In the genomic region with DNA sequence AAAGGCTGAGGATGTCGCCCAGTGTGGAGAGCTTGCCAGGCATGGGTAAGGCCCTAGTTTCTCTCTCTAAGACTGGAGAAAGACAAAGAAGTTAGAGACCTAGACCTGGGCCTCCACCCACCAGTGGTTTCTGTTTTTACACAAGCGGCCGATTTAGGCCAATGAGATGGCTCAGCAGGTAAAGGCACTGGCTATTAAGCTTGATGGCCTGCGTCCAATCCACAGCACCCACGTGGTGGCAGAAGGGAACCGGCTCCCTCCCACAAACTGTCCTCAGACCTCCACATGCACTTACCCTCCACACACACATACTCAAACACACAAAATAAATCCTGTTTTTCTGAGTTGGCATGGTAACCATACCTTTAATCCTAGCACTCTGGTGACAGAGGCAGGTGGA, we compare ENCODE assay signal across 10 mouse cellular contexts.
DNase-seq lines count a peak whose midpoint lies in the region.
"Had no signal": no experiment of that assay in that cellular context is flagged by ENCODE, and none has a peak within 500 bp of the region (broad histone marks: within the 10 kb centered on the region; RNA-seq: fewer than 3 reads in every experiment).

No protein-coding gene starts in this region.

- DNase-seq in cerebellum, adult 18-20 months: peak; percentile 32 to 36
- no peak for DNase-seq in cerebellum, adult 8-10 months
- peak; percentile 50 to 61 for DNase-seq in cerebellum, postnatal 14 days
- DNase-seq in cerebellum, adult 11 months: no peak
- DNase-seq in cerebellum, postnatal 36 days: peak; percentile 38 to 44
- DNase-seq in kidney, adult 18-20 months: no peak
- DNase-seq: adrenal gland, adult 2 months; adrenal gland, postnatal 10 days; adrenal gland, postnatal 25 days; forebrain, postnatal 0 days had no signal

Comparison
In these comparisons a context has a peak if more than half of its experiments do, and no peak if none do; other contexts are left out.
1. DNase-seq: peak in cerebellum, adult 18-20 months (2 of 2), cerebellum, postnatal 14 days (2 of 2) and cerebellum, postnatal 36 days (2 of 2); none in cerebellum, adult 8-10 months (single experiment), cerebellum, adult 11 months (single experiment) and kidney, adult 18-20 months (single experiment).